In genomic region chr9:84896073-84896472, GRCm38 (mm10) we compare ENCODE assay signal across 18 mouse cellular contexts.
"Had no signal": no experiment of that assay in that cellular context is flagged by ENCODE, and none has a peak within 500 bp of the region (broad histone marks: within the 10 kb centered on the region; RNA-seq: fewer than 3 reads in every experiment).

No protein-coding gene starts in this region.

- H3K36me3 ChIP-seq: midbrain, embryonic 10.5 days; midbrain, embryonic 12.5 days; neural tube, embryonic 13.5 days; neural tube, embryonic 15.5 days had no signal

- H3K9me3 ChIP-seq: midbrain, embryonic 10.5 days; midbrain, embryonic 12.5 days; neural tube, embryonic 13.5 days; neural tube, embryonic 15.5 days had no signal

- DNase-seq: lung, adult 18-20 months; lung, embryonic 14.5 days; lung, postnatal 10 days; lung, postnatal 4 days; midbrain, embryonic 14.5 days; right cerebral cortex, adult 18-20 months; right cerebral cortex, postnatal 25 days; right cerebral cortex, postnatal 4 days; spleen, adult 18-20 months; thymus, adult 18-20 months; thymus, postnatal 25 days; thymus, postnatal 4 days had no signal

- H3K27ac ChIP-seq: midbrain, embryonic 10.5 days; midbrain, embryonic 12.5 days; neural tube, embryonic 13.5 days; neural tube, embryonic 15.5 days had no signal

- H3K27me3 ChIP-seq: midbrain, embryonic 12.5 days; neural tube, embryonic 13.5 days; neural tube, embryonic 15.5 days had no signal

- ATAC-seq: midbrain, embryonic 16.5 days had no signal

- H3K4me2 ChIP-seq: lung, embryonic 14.5 days; midbrain, embryonic 12.5 days; neural tube, embryonic 13.5 days; neural tube, embryonic 15.5 days had no signal

- H3K4me3 ChIP-seq: midbrain, embryonic 10.5 days; midbrain, embryonic 12.5 days; myocyte; neural tube, embryonic 13.5 days; neural tube, embryonic 15.5 days had no signal

- H3K9ac ChIP-seq: lung, embryonic 14.5 days; midbrain, embryonic 12.5 days; neural tube, embryonic 13.5 days; neural tube, embryonic 15.5 days had no signal

- H3K4me1 ChIP-seq: midbrain, embryonic 12.5 days; neural tube, embryonic 13.5 days had no signal
